Mouse (Mus musculus): Measurements from ENCODE around the gene Cblc. TPM values are rescaled to one million over a fixed set of nuclear protein-coding genes. Genes with fewer than 3 reads are reported as not detected.

The Cblc gene
- polyA plus RNA-seq, 1 experiment from 2014 or later: 44.4 TPM

DNA sequence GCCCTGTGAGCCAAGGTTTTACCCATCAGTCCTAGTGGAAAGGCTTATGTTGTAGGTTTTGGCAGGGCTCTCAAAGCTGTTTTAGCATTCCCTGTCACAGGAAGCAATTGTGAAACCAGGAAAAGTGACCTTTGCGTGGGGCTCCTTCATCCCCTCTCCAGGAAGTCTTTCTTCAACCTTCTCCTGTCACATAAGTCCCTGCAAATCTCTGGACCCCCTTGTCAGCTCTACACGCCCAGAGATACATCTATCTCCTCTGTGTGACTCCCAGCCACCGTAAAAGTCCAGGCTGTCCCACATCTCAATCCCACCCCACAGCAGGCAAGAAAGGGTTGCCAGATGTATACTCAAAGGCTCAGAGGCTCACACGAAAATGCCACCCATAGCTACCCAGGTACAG is 24.9 kb downstream of the Cblc start:
- Histone ChIP-seq H3K36me3 (ENCODE audit: control insufficient read depth, insufficient read depth, low read length) (no peaks in the 10 kb centered on the region), H3K4me1 (replicated peaks; ENCODE audit: control insufficient read depth, insufficient read depth) (0 out of 2 replicates have a peak, but pooled peaks cover 2% of the 10 kb centered on the region), H3K4me3 (ENCODE audit: low read depth, low read length) (no peak overlapping the region), H3K9me3 (ENCODE audit: control insufficient read depth, low read length) (no peaks in the 10 kb centered on the region), H3K27ac (replicated peaks) (no peak overlapping the region), H3K4me2 (replicated peaks; ENCODE audit: low read depth) (no peak overlapping the region), H3K9ac (ENCODE audit: low read length) (no peak overlapping the region), H3K27me3 (ENCODE audit: control insufficient read depth, insufficient read depth, low read length) (no peaks in the 10 kb centered on the region)
- TF ChIP-seq CTCF (IDR thresholded peaks at IDR 0.05; ENCODE audit: low read depth) (no peak), EP300 (optimal IDR thresholded peaks at IDR 0.05) (no peak)
- DNase-seq (ENCODE audit: low spot score) (no peak), ATAC-seq (ENCODE audit: low FRiP score, low TSS enrichment) (no peak)
- 62% methylated on average over 4 of the region's 4 CpGs for WGBS

DNA sequence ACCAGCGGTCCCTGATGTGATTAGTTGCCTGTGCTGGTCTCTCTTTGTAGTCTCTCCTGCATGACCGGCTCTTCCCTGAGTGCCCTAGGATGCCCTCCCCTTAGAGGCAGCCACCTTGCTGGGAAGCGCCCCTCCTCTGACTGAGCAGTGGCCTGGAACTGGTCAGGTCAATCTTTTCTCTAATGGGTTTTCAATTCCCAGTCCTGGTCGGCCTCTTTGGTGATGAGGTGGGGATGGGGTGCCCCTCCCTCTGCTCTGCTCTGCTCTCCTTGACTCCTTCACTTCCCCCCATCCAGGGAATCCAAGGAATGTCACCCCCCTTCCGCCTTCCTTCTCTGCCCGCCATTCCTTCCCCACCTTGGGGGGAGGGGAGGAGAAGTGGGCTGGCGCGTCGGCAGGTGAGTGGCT is 25.6 kb downstream of the Cblc start, which contains the start of gene Bcam:
TSS of gene Bcam (minus strand) at position 33 of the 408 bp plus-strand sequence.
- H3K27ac ChIP-seq (replicated peaks): peak within 1 kb of the TSS; percentile 30
- no peaks in the 10 kb centered on the region for H3K9me3 ChIP-seq (ENCODE audit: control insufficient read depth, low read length)
- no peaks in the 10 kb centered on the region for H3K36me3 ChIP-seq (ENCODE audit: control insufficient read depth, insufficient read depth, low read length)
- DNase-seq (ENCODE audit: low spot score) (no peak), ATAC-seq (ENCODE audit: low FRiP score, low TSS enrichment) (peak; percentile 18)
- H3K4me1 ChIP-seq (replicated peaks; ENCODE audit: control insufficient read depth, insufficient read depth): 0 out of 2 replicates have a peak, but pooled peaks cover 2% of the 10 kb centered on the region
- WGBS: 10% methylated on average over 9 of the region's 9 CpGs
- H3K27me3 ChIP-seq (ENCODE audit: control insufficient read depth, insufficient read depth, low read length): no peaks in the 10 kb centered on the region
- peak within 1 kb of the TSS; percentile 59 for H3K4me3 ChIP-seq (ENCODE audit: low read depth, low read length)
- TF ChIP-seq EP300 (optimal IDR thresholded peaks at IDR 0.05) (no peak), CTCF (IDR thresholded peaks at IDR 0.05; ENCODE audit: low read depth) (no peak)
- peak within 1 kb of the TSS; percentile 73 for H3K9ac ChIP-seq (ENCODE audit: low read length)
- peak within 1 kb of the TSS; percentile 87 for H3K4me2 ChIP-seq (replicated peaks; ENCODE audit: low read depth)

DNA sequence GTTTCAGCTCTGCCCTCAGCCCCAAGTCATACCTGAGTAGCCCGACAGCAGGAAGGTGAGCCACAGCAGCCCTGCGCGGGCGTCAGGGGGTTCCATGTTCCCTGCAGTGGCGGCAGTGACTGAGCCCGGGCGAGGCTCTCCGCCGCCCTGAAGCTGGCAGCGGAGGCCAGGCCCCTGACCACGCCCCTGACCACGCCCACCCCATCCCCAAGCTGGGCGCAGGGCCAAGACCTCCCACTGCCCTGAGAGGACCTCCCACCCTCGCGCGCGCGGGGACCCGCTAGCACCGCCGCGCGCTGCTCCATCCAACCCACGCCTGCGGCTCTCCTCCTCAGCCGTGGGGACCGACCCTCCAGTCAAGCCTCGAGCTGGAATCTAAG is 26.2 kb downstream of the Cblc start:
- H3K9ac ChIP-seq (ENCODE audit: low read length): peak overlapping the region; percentile 73
- no peaks in the 10 kb centered on the region for H3K27me3 ChIP-seq (ENCODE audit: control insufficient read depth, insufficient read depth, low read length)
- peak overlapping the region; percentile 59 for H3K4me3 ChIP-seq (ENCODE audit: low read depth, low read length)
- peak overlapping the region; percentile 30 for H3K27ac ChIP-seq (replicated peaks)
- no peaks in the 10 kb centered on the region for H3K36me3 ChIP-seq (ENCODE audit: control insufficient read depth, insufficient read depth, low read length)
- peak overlapping the region; percentile 87 for H3K4me2 ChIP-seq (replicated peaks; ENCODE audit: low read depth)
- no peaks in the 10 kb centered on the region for H3K9me3 ChIP-seq (ENCODE audit: control insufficient read depth, low read length)
- WGBS: under 1% methylated on average over 28 of the region's 28 CpGs
- H3K4me1 ChIP-seq (replicated peaks; ENCODE audit: control insufficient read depth, insufficient read depth): 0 out of 2 replicates have a peak, but pooled peaks cover 2% of the 10 kb centered on the region
- TF ChIP-seq CTCF (IDR thresholded peaks at IDR 0.05; ENCODE audit: low read depth) (no peak), EP300 (optimal IDR thresholded peaks at IDR 0.05) (no peak)
- peak; percentile 63 for ATAC-seq (ENCODE audit: low FRiP score, low TSS enrichment)
- peak; percentile 86 for DNase-seq (ENCODE audit: low spot score)

DNA sequence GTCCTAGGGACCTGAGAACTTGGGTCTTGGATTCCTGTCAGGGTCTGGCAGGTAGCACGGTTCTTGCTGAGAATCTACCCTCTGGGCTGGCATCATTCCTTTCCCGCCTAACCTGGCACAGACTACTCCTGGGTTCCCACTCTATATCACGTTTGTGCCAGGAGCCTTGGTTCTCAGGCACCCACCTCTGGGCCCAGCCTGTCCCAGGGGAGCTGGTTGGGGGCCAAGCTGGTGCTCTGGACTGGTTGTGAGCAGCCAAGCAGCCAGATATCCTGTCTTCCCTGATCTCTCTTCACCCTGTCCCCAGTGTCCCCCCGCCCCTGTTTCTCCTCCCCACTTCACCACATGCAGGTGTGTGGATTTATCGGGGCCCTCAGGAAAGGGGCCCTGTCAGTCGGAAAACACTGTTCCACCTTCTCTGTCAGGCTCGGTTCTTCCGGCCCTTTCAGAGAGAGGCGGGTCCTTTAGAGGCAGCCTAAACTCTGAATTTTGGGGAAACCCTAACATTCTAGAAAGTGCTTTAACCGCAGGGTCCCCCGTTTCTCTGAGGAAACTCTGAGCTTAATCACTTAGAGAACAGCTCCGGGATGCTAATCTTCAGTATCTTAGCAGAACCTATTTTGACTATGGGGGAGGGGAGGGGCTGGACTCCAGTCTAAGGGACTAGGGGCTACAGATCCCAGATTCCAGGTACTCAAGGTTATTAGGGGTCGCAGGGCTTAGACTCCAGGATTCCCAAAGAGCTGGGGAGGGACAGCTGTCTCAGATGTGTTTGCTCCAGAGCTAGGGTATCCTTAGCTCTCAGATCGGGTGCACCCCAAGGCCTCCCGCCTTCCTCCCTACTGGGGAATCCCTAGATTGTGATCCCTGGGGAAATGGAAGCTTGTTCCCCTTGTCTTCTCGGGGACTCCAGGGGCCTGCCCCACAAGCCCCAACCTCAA is 26.9 kb downstream of the Cblc start:
- no peak for TF ChIP-seq EP300 (optimal IDR thresholded peaks at IDR 0.05)
- no peak for TF ChIP-seq CTCF (IDR thresholded peaks at IDR 0.05; ENCODE audit: low read depth)
- Histone ChIP-seq H3K4me1 (replicated peaks; ENCODE audit: control insufficient read depth, insufficient read depth) (0 out of 2 replicates have a peak, but pooled peaks cover 2% of the 10 kb centered on the region), H3K27me3 (ENCODE audit: control insufficient read depth, insufficient read depth, low read length) (no peaks in the 10 kb centered on the region), H3K27ac (replicated peaks) (peak overlapping the region; percentile 30), H3K9ac (ENCODE audit: low read length) (peak overlapping the region; percentile 73), H3K36me3 (ENCODE audit: control insufficient read depth, insufficient read depth, low read length) (no peaks in the 10 kb centered on the region), H3K4me2 (replicated peaks; ENCODE audit: low read depth) (peak overlapping the region; percentile 87), H3K4me3 (ENCODE audit: low read depth, low read length) (peak overlapping the region; percentile 59), H3K9me3 (ENCODE audit: control insufficient read depth, low read length) (no peaks in the 10 kb centered on the region)
- no peak for ATAC-seq (ENCODE audit: low FRiP score, low TSS enrichment)
- DNase-seq (ENCODE audit: low spot score): no peak
- 8% methylated on average over 16 of the region's 16 CpGs for WGBS

DNA sequence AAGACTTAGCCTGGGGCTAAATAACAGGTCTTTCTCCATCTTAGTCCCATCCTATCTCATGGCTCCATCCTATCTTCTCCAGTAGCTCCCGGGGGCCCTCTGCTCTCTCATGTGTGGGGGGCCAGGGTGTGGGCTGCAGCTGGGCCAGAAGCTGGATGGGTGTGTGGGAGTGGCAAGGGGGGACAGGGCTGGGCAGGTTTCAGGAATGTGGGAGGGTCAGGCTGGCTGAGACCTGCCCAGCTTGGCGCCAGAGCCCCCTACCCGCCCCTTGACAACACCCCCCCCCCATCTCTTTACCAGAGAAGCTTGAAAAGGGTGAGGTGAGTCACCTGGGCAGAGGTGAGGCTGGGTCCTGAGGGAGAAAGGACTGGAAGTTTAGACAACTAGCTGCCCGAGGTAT is 27.6 kb downstream of the Cblc start:
- Histone ChIP-seq H3K9ac (ENCODE audit: low read length) (peak overlapping the region; percentile 73), H3K4me1 (replicated peaks; ENCODE audit: control insufficient read depth, insufficient read depth) (0 out of 2 replicates have a peak, but pooled peaks cover 2% of the 10 kb centered on the region), H3K36me3 (ENCODE audit: control insufficient read depth, insufficient read depth, low read length) (no peaks in the 10 kb centered on the region), H3K4me2 (replicated peaks; ENCODE audit: low read depth) (peak overlapping the region; percentile 87), H3K9me3 (ENCODE audit: control insufficient read depth, low read length) (no peaks in the 10 kb centered on the region), H3K27me3 (ENCODE audit: control insufficient read depth, insufficient read depth, low read length) (no peaks in the 10 kb centered on the region), H3K27ac (replicated peaks) (peak overlapping the region; percentile 30), H3K4me3 (ENCODE audit: low read depth, low read length) (peak overlapping the region; percentile 59)
- DNase-seq (ENCODE audit: low spot score) (peak; percentile 34), ATAC-seq (ENCODE audit: low FRiP score, low TSS enrichment) (0 out of 2 replicates have a peak, but pooled peaks have one; percentile 27)
- WGBS: 15% methylated on average over 4 of the region's 4 CpGs
- TF ChIP-seq EP300 (optimal IDR thresholded peaks at IDR 0.05): no peak
- TF ChIP-seq CTCF (IDR thresholded peaks at IDR 0.05; ENCODE audit: low read depth): no peak

Data from stomach, postnatal 0 days (tissue).